Mouse (Mus musculus) bone marrow, adult 2 months (tissue): Measurements from ENCODE around the gene Bsg.

Experiments used
- CTCF ChIP-seq: fragments of 200-500 bp; IDR thresholded peaks from 2 replicates; pipeline ENCODE4 v1.5.1; 2011; ENCODE audit warnings: low read length, control low read depth; ENCODE audit not compliant: control insufficient read depth, insufficient read depth
- POLR2A ChIP-seq: fragments of 200-500 bp; IDR thresholded peaks from 2 replicates; pipeline ENCODE4 v1.6.1; 2011; ENCODE audit warnings: low read depth, mild to moderate bottlenecking, control low read depth, low read length, borderline replicate concordance; ENCODE audit not compliant: control insufficient read depth

GRCm38 (mm10) chr10:79704970-79705360, 674 bp downstream of the Bsg start:
- TF ChIP-seq CTCF (no peak), POLR2A (no peak)
